Mouse (Mus musculus) embryonic stem cell, embryonic (primary cell): ENCODE data around the gene Blnk.

Experiments
- CTCF ChIA-PET, 4 experiments: fragments of 300-600 bp in 2 of 4; fragments of 350-600 bp in 2 of 4; sonication (Branson Sonifier 250); formaldehyde crosslinking; loops; one replicate each; lab custom pipeline; 2022; ENCODE audit warnings: inconsistent platforms in 2 of 4; lab: Charles Lee
- POLR2A ChIA-PET, 4 experiments: fragments of 300-600 bp in 2 of 4; fragments of 350-600 bp in 2 of 4; sonication (Branson Sonifier 250); formaldehyde crosslinking; loops; one replicate each; lab custom pipeline; 2022; ENCODE audit warnings: antibody characterized with exemption in 4 of 4, inconsistent platforms in 1 of 4; lab: Charles Lee

The Blnk gene

DNA sequence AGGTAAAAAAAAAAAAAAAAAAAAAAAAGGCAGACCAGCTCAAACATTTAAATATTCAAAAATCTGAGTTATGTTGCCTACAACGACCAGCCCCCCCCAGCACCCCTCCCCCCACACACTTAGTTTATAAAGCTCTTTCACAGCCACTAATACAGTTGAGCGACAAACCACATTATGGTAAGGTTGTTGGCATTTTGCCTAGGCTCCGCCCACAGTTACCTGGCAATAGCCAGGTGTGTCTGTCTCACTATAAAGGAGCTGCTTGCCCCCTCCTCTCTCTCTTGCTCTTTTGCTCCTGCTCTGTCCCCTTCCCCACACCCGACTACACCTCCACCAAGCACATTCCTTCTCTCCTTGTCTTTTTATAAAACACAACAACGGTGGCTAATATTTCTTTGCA is 17.3 kb upstream of the Blnk start:
- ChIA-PET CTCF (no interaction called here), POLR2A (interaction anchor here in 2 of 4 experiments (0.6 to 1.6 kb wide), 3 partner anchors 11 to 13 kb away, joined by 3 to 6 read pairs (median 3); no protein-coding TSS in a partner anchor)

GRCm38 (mm10) chr19:41008674-41009395 is 14.5 kb upstream of the Blnk start:
- ChIA-PET POLR2A (no interaction called here), CTCF (interaction anchor here in 2 of 4 experiments (0.7 to 1.0 kb wide), 3 partner anchors 9 to 250 kb away, joined by 3 to 4 read pairs (median 3); no protein-coding TSS in a partner anchor)

- ChIA-PET CTCF (interaction anchor here in 3 of 4 experiments (0.6 to 1.8 kb wide), 2 partner anchors 9 to 44 kb away, joined by 3 to 16 read pairs (median 8); no protein-coding TSS in a partner anchor), POLR2A (interaction anchor here in 2 of 4 experiments (0.7 to 2.1 kb wide), 3 partner anchors 9 to 284 kb away, joined by 3 to 7 read pairs (median 4); no protein-coding TSS in a partner anchor)
Observed at GRCm38 (mm10) chr19:41007733-41008132, 13.4 kb upstream of the Blnk start.

DNA sequence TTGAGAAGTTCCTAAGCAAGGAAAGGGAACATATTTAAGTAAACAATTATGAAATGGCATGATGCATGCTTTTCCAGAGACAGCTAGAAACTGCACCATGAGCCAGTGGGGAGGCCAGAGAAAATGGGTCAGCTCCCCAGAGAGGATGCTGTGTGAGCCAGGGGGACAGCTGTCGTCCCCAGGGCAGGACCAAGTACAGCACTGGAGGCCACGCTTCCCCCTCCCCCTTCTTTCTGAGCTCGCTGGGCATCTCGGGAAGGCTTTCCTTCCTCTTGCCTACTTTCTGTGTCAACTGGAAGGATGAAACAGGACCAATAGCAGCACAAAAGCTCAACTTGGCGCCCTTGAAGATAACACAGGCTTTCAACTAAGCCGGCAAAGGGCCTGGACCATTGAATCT is 13.0 kb upstream of the Blnk start:
- CTCF ChIA-PET = interaction anchor here in 3 of 4 experiments (0.6 to 1.8 kb wide), 3 partner anchors 9 to 43 kb away, joined by 3 to 16 read pairs (median 8); no protein-coding TSS in a partner anchor
- POLR2A ChIA-PET = interaction anchor here (0.7 to 2.1 kb wide), 9 partner anchors 9 to 937 kb away, joined by 3 to 7 read pairs (median 4); partner anchors contain the start of gene Blnk (in 1 of the 4)

GRCm38 (mm10) chr19:41006621-41007020 is 12.3 kb upstream of the Blnk start:
- CTCF ChIA-PET = interaction anchor here in 3 of 4 experiments (1.6 to 1.8 kb wide), 2 partner anchors 10 kb away, joined by 8 to 16 read pairs (median 8); no protein-coding TSS in a partner anchor
- POLR2A ChIA-PET = interaction anchor here in 3 of 4 experiments (0.6 to 2.1 kb wide), 11 partner anchors 11 to 938 kb away, joined by 3 to 7 read pairs (median 3); partner anchors contain the start of gene Blnk (in 1 of the 3)

DNA sequence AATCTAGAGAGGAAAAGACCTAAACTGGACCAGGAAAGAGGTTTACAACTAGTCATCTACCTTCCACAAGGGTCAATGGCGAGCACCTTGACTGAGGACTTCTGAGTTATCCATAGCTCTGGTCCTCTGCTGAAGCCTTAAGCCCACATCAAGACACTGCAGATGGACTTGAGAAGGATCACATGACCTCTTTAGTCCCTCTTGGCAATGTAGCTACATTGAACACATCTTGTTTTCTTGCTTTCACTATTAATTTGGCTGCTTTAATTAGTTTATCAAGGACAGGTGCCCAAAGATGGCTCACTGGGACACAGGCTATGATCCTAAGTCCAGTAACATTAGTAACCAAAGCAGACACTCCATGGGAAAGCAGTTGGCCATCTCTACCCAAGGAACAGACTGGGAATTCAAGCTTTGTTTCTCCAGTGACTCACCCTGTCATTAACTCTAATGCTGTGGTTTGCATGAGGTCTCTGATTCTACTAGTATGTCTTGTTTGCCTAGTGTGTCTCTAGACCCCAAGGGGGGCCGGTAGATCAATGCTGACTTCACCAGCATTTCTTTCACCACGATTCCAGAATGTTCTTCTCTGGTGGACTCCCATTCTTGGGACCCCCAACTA is 9.5 kb upstream of the Blnk start:
- CTCF ChIA-PET = no interaction called here
- POLR2A ChIA-PET = interaction anchor here in 1 of 4 experiments (1.0 kb wide), 1 partner anchor 9 kb away, joined by 3 read pairs; no protein-coding TSS in a partner anchor

GRCm38 (mm10) chr19:40999569-40999968 is 5.2 kb upstream of the Blnk start:
- POLR2A ChIA-PET = interaction anchor here in 3 of 4 experiments (0.7 to 1.9 kb wide), 5 partner anchors 12 to 646 kb away, joined by 3 to 8 read pairs (median 6); no protein-coding TSS in a partner anchor
- CTCF ChIA-PET = interaction anchor here (0.6 to 4.1 kb wide), 14 partner anchors 9 to 245 kb away, joined by 3 to 34 read pairs (median 3); no protein-coding TSS in a partner anchor

DNA sequence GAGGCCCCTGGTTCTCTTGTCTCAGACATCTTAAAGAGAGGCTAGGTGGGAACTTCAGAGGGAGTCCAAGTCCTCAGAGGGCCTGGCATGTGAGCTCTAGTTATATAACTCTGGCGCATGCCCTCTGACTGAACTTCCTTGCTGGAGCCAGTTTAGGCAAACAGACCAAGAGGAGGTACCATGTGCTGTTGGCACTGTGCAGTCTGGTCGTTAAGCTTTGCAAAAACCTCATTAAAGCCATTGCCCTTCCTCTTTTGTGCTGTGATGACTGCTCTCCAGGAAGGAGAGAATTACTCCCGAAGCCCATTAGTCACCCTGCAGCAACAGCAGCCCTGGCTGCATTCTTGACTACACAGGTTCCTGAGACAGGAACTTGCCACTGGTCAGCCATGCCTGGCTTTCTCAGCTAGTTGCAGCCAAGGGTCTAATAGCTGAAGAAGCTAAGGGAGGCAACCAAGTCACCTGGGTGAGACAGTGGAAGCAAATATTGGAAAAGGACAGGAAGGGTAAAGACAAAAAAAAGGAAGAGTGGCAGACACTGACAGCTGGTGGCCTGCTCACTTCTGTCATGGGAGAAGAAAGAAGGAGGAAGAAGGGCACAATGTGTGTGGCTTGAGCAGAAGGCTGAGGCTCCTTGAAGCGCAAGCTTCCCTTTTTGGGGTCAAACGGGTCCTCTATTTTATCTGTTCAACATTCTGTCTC is 4.3 kb upstream of the Blnk start:
- POLR2A ChIA-PET = interaction anchor here in 3 of 4 experiments (0.6 to 1.4 kb wide), 7 partner anchors 7 to 106 kb away, joined by 3 to 5 read pairs (median 3); no protein-coding TSS in a partner anchor

GRCm38 (mm10) chr19:40996722-40997121 is 2.4 kb upstream of the Blnk start:
- ChIA-PET CTCF (no interaction called here), POLR2A (interaction anchor here in 3 of 4 experiments (0.6 to 1.9 kb wide), 3 partner anchors 11 to 165 kb away, joined by 3 to 7 read pairs (median 3); no protein-coding TSS in a partner anchor)

More for the DNA sequence above, 4.3 kb upstream of the Blnk start:
- CTCF ChIA-PET = interaction anchor here (1.2 to 4.1 kb wide), 6 partner anchors 9 to 18 kb away, joined by 3 to 34 read pairs (median 8); no protein-coding TSS in a partner anchor

- ChIA-PET CTCF (interaction anchor here in 2 of 4 experiments (1.6 to 2.3 kb wide), 2 partner anchors 21 kb away, joined by 5 to 11 read pairs; no protein-coding TSS in a partner anchor), POLR2A (interaction anchor here in 3 of 4 experiments (0.6 to 1.9 kb wide), 10 partner anchors 12 to 164 kb away, joined by 3 to 7 read pairs (median 3); no protein-coding TSS in a partner anchor)
Observed at GRCm38 (mm10) chr19:40995449-40996401, 1.4 kb upstream of the Blnk start.

DNA sequence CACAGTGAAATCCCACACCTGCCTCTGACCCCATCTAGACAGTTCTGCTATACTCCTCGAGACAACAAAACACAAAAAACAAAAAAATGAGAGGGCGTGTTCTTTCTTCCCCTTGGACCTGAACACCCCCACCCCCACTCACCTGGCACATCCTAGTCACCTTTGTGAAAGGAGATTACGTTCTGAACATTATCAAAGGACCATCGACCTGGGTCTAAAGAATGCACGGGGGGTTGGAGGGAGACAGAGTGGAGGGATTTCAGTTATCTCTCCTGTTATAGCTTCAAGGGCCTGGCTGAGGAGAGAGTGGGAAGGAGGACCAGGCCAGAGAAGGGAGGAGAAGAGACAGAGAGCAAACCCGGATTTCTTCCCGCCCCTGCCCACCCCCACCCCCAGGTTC is 576 bp upstream of the Blnk start:
- ChIA-PET POLR2A (interaction anchor here in 3 of 4 experiments (0.8 to 1.9 kb wide), 7 partner anchors 11 to 60 kb away, joined by 3 to 7 read pairs (median 3); no protein-coding TSS in a partner anchor), CTCF (interaction anchor here in 2 of 4 experiments (1.6 to 2.3 kb wide), 2 partner anchors 21 to 22 kb away, joined by 5 to 11 read pairs; no protein-coding TSS in a partner anchor)

GRCm38 (mm10) chr19:40993356-40993755 is 979 bp downstream of the Blnk start:
- POLR2A ChIA-PET = interaction anchor here in 3 of 4 experiments (0.5 to 1.7 kb wide), 5 partner anchors 13 to 423 kb away, joined by 3 to 5 read pairs (median 3); partner anchors contain the start of gene Zfp518a (in 1 of the 3)
- CTCF ChIA-PET = interaction anchor here in 2 of 4 experiments (0.5 to 0.7 kb wide), 2 partner anchors 20 to 332 kb away, joined by 3 to 8 read pairs; no protein-coding TSS in a partner anchor

DNA sequence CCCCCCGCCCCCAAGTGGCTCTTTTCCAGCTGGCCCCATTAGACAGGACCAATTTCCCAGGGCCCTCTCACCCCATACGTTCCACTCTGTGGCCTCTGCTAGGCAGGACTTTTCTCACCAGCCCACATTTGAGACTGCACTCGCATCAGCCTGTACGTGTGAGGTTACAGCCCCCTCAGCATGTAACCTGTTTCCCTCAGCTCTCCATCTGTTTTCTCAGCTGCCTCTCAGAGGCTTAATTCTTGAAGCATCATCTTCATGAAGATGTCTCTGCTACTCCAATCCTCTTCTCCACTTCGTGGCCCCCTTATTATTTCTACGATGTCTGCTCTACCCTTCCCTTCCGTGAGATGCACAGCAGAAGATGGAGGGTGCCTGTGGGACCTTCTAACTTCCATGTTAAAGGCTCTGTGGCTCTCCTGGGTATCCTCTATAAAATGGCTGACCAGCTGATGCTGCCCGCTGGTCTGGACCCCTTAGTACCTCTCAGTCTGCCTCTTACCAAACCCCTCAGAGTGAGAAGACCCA is 1.8 kb downstream of the Blnk start:
- POLR2A ChIA-PET = no interaction called here
- CTCF ChIA-PET = no interaction called here

- ChIA-PET CTCF (no interaction called here), POLR2A (no interaction called here)
Observed at GRCm38 (mm10) chr19:40992096-40992495, 2.2 kb downstream of the Blnk start.

DNA sequence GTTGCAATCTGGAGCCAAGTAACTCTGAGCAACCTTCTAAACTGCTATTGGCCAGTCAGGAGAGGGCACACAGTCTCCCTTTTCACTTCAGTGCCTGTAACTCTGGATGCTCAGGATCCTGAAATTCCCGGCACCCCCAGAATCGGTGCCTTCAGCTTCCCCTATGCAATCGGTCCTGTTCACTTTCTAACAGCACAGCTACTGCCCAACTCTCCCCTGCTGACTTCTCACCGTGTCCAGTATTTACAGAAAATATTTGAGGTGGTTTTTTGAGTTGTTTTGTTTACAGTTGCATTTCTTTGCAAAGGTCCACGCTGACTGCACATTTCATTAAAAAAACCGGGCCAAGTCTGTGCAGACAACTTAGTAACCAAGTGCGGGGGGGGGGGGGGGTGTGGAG is 2.7 kb downstream of the Blnk start:
- ChIA-PET POLR2A (no interaction called here), CTCF (no interaction called here)

DNA sequence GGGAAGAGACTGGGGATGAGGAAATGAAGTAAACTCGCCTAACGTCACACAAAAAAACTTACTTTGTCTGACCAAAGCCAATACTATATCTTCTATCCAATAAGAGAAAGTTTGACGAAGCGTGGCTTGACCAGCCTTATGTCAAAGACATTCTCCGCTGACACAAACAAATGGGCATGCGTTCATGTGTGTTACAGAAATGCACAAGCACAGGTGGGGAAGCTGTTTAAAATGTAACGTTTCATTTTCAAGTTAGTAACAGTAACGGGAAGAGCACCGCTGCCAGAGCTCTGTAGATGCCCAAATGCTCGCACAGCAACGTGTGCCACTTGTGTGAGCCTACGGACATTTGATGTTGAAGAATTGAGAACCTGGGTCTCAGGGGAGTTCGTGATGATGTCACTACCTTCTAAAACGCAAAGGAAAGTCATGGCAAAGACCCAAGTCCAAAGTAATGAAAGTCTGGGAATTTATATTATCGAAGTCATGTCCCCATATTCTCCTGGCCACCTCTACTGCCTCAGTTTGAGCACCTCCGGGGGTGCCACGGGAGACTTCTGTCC is 3.5 kb downstream of the Blnk start:
- ChIA-PET CTCF (interaction anchor here in 2 of 4 experiments (1.4 to 1.7 kb wide), 2 partner anchors 8 to 25 kb away, joined by 3 to 4 read pairs; no protein-coding TSS in a partner anchor), POLR2A (no interaction called here)
